Mouse (Mus musculus) cortical plate, adult 2 months (tissue): ENCODE measurements around the gene Kpna1.

ENCODE experiments used
- CTCF ChIP-seq: fragments of 200-500 bp; IDR thresholded peaks from 2 replicates; pipeline ENCODE4 v1.5.1; 2011; ENCODE audit warnings: mild to moderate bottlenecking, control low read depth, low read length; ENCODE audit not compliant: insufficient read depth; ENCODE audit errors: extremely low read depth
- POLR2A ChIP-seq: fragments of 200-500 bp; IDR thresholded peaks from 2 replicates; pipeline ENCODE4 v1.6.1; 2011; ENCODE audit warnings: mild to moderate bottlenecking, low read length, control low read depth; ENCODE audit not compliant: insufficient read depth; ENCODE audit errors: extremely low read depth

- TF ChIP-seq CTCF (no peak), POLR2A (no peak)
Observed at GRCm38 (mm10) chr16:35938211-35939151, 40.1 kb upstream of the Kpna1 start, which contains the start of the genes Parp9 and Dtx3l.
